Mouse (Mus musculus): ENCODE results near the gene Samd4.

GRCm38 (mm10) chr14:46883068-46883870 is 615 bp downstream of the Samd4 start:
- TF ChIP-seq CTCF (conservative IDR thresholded peaks at IDR 0.05; ENCODE audit: insufficient read depth, insufficient read length, low read depth, low read length), result 0 out of 2 replicates have a peak, but pooled peaks have one; percentile 1
- no peak for TF ChIP-seq POLR2A (IDR thresholded peaks at IDR 0.05; ENCODE audit: low read depth, low read length)

Data from kidney, adult 2 months (tissue).